Mouse (Mus musculus) ES-E14 (cell line): ENCODE measurements at regions not wholly inside any gene's neighbourhood (a gene's known extent, or its start where the extent isn't known, plus 50 kb on each side); places are given as distances from the start of the nearest gene placed in this dataset.

ENCODE experiments used
- CHD2 ChIP-seq: IDR thresholded peaks from 2 replicates; pipeline ENCODE4 v1.6.1; 2014; ENCODE audit warnings: mild to moderate bottlenecking, low read depth, low read length, inconsistent platforms
- HCFC1 ChIP-seq: IDR thresholded peaks from 2 replicates; pipeline ENCODE4 v1.6.1; 2012; ENCODE audit warnings: low read length, inconsistent platforms, borderline replicate concordance; ENCODE audit not compliant: insufficient read depth
- MAFK ChIP-seq: IDR thresholded peaks from 2 replicates; pipeline ENCODE4 v1.6.1; 2014; ENCODE audit warnings: mild to moderate bottlenecking, low read depth, low read length, inconsistent platforms; ENCODE audit not compliant: insufficient read depth
- ZC3H11A ChIP-seq: IDR thresholded peaks from 2 replicates; pipeline ENCODE4 v1.6.1; 2012; ENCODE audit warnings: low read depth, mild to moderate bottlenecking, inconsistent platforms, low read length, borderline replicate concordance

GRCm38 (mm10) chr10:37325514-37326167 is 186.9 kb upstream of the Marcks start:
- TF ChIP-seq CHD2: no peak
- no peak for TF ChIP-seq ZC3H11A
- no peak for TF ChIP-seq HCFC1
- TF ChIP-seq MAFK: no peak
